Mouse (Mus musculus) ovary, postnatal 10 days (tissue): Measurements from ENCODE around the gene Sirt4.
"Not testable (repeated sequence)": the region's sequence is repeated elsewhere in the genome, so short reads cannot be mapped to it uniquely, and the experiment has no call there.

ENCODE experiments used
- DNase-seq: peaks from one replicate; pipeline ENCODE4 v3.0.0; 2022; ENCODE audit warnings: low spot score

The Sirt4 gene

DNA sequence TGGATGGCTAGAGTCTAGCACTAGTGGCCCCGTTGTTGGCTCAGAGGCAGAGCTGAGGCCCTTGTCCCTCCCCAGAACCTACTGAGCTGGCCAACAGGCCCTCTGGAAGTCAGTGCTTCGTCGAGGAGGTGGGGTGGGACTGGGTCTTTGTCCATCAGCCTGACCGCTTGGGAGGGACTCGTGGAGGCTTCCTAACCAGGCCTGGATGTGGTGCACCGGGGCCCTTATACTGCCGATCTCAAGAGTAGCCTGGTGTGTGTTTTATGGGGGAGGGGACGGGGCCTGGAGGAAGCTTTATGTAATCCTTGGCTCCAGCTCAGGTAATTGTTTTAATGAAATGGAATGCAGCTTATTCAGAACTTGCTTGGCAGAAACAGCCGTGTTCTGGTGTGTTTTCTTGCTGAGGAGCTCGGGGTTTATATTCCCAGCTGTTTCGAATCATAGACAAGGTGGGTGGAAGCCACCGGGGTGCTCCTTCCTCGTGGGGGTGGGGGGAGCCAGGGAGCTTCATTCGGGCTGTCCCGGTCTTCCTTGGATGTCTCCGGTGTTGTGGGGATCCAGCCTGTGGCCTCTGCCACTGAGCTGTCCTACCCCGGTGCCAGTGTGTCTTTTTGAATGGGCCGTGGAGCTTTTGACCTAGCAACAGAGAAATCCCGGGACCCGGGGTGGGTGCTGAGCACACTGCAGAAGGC lies 30.5 kb upstream of the Sirt4 start:
- no peak for DNase-seq

DNA sequence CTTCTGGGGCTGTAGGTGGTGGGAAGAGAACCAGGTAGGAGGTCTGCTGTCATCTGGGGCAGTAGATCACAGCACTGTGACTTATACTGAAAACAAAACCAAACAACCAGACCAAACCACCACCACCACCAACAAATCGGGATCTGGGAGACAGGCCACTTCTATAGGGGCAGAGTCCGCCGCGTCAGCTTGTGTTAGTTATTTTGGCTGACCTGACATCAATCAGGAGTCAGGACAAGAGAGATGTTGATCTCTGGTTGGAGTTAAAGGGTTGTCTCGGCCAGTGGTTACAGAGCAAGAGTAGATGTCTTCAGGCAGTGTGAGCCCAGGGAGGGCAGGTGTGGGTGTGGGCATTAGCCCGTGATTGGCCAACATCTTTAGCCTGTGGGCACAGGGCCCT lies 29.8 kb upstream of the Sirt4 start:
- no peak for DNase-seq

DNA sequence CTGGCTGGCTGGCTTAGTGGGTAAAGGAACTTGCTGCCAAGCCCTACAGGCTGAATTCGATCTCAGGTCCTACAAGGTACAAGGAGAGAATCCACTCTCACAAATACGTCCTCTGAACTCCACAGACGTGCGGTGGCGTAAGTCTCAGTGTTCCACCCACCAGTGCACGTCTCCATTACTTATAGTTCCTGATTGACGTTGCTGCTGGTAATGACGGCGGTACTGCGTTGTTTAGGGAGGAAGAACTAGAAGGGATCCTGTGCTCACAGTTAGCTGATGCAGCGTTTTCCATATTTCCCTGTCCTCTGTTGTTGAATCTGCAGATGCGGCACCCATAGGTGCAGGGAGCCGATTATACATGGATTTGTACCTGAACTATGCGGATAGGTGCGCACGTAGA lies 29.2 kb upstream of the Sirt4 start:
- no peak for DNase-seq

DNA sequence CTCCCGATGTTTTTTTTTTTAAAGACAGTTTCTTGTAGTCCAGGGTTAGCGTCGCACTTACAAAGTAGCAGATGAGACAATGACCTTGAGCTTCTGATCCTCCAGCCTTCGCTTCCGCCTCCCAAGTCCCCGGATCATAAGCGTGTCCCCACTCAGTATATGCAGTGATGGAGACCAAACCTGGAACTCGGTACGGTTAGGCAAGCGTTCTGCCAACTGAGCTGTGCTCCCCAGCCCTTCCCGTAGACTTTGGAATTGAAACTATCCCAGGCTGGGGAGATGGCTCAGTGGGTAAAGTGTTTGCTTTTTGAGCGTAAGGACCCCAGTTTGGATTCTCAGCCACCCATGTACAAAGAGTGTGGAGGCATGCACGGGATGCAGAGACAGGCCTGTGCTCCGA lies 28.7 kb upstream of the Sirt4 start:
- no peak for DNase-seq

- DNase-seq = no peak
Observed at GRCm38 (mm10) chr5:115512375-115512774, 27.9 kb upstream of the Sirt4 start.

DNA sequence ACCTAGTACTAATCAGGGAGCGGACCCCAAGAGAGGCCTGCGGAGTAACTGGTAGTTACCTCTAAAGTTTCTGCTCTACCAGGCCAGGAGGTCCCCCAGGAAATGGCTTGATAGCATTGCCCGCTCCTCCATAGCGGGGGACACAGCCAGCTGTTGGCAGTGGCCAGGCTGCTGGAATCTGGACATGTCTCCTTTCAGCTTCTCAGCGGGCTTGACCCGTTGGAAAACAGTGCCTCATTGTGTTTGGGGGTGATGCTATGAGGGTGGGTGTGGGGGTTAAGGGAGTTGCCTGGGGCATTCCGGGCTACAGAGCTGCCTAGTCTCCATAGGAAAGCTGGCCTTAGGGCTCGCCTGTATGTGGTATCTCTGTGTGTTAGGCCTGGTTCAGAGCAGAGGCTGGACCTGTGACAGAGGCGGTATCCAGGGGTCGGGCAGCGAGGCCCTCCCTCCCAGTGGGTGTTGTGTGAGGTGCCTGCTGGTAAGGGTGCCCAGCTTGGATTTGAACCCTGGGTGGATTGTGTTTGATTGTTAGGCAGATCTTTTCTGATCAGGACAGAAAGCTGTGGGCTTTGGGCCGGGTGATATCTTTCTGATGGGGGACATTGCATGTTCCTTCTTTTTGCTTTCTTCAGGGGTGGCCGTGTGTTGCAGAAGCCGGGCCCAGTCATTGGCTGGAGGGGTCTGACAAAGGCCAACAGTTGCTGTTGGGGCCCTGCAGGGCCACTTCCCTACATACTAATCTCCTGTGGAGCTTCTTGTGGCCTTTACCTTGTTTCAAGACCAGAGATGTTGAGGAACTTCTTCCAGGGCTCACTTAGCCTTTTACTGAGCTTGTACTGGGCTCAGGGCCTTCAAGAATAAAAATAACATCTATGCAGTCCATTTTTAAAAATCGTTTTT lies 25.5 kb upstream of the Sirt4 start:
- DNase-seq = no peak

DNA sequence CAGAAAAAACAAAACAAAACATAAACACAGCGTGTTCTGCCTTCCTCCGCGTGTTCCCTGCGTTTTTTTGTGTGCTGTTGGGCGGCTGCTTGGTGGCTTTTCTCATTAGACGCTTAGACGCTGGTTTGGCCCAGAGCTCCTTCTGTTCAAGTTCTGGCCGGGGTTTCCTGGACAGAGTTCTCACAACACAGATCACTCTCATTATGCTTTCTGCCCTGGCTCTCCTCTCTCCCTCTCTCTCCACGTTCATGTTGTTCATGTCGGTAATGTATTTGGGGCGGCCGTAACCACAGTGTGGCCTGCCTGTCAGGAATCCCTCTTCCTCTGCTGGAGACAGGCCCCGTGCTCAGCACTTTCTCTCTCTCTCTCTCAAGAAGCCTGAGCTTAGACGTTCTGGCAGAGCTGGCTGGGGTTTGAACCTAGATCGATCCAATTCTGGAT lies 24.8 kb upstream of the Sirt4 start:
- no peak for DNase-seq

- DNase-seq = no peak
Observed at GRCm38 (mm10) chr5:115508859-115509147, 24.3 kb upstream of the Sirt4 start.

DNA sequence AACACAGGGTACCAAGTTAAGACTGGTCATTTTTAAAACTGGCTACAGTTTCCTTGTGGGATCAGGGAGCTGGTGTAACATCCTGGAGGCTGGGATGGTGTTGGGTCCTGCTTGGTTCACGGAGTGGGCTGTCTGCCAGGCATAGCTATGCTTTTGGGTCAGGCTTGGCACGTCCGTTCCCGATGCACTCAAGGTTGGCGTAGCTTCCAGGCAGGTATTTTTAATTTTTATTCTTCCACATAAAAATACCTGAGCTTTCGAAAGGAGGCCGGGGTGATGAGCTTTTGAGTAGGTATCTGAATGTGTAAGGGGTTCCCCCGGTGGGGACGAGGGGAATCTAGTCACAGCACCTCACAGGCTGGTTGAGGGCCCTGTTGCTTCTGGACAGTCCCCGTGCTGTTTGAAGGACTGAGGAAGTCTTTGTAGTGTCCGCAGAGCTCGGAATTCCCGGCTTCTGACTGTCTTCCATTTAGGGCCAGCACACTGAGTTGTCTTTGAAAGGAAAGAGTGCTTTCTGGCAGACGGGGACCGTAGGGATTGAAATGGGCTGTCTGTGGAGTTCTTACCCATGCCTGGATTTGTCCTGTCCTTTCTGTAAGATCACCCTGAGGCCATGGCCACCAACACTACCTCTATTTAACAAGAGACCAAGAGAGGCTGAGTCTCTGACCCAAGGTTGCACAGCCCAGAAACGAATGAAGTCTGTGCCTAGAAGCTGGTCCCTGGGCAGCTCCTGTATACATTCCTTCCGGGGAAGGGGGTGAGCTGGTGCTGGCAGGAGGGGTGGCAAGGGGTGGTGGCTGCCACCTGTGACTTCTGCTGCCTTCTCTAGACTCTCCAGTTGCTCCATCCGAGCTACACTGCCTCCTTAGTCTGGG lies 23.7 kb upstream of the Sirt4 start:
- DNase-seq = no peak

GRCm38 (mm10) chr5:115507267-115507980 lies 22.9 kb upstream of the Sirt4 start:
- no peak for DNase-seq

GRCm38 (mm10) chr5:115506454-115507201 lies 22.1 kb upstream of the Sirt4 start, which contains the start of gene Pxn:
Gene Pxn, plus strand, starts transcription at chr5:115506676.
- peak; percentile 94 for DNase-seq

GRCm38 (mm10) chr5:115505617-115506016 lies 21.1 kb upstream of the Sirt4 start:
- not testable (repeated sequence) for DNase-seq

DNA sequence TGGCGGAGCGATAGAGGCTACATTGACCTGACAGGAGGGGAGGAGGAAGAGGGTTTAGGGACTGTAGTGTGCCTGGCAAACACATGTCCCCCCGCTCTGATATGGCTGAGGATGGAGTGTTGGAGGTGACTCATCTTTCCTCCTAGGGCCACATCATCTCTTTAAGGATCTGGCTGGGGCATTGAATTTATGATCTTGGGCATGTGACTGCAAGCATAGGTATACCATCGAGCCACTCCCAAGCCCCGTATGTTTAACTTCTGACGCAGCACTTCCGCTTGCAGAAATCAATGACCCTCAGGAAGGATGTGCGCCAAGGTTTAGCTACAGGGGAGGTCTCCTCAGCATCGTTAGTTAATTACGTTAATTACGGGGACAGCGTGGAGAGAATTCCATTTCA lies 18.5 kb upstream of the Sirt4 start:
- DNase-seq = no peak

- no peak for DNase-seq
Observed at GRCm38 (mm10) chr5:115500383-115500935, 15.9 kb upstream of the Sirt4 start.

DNA sequence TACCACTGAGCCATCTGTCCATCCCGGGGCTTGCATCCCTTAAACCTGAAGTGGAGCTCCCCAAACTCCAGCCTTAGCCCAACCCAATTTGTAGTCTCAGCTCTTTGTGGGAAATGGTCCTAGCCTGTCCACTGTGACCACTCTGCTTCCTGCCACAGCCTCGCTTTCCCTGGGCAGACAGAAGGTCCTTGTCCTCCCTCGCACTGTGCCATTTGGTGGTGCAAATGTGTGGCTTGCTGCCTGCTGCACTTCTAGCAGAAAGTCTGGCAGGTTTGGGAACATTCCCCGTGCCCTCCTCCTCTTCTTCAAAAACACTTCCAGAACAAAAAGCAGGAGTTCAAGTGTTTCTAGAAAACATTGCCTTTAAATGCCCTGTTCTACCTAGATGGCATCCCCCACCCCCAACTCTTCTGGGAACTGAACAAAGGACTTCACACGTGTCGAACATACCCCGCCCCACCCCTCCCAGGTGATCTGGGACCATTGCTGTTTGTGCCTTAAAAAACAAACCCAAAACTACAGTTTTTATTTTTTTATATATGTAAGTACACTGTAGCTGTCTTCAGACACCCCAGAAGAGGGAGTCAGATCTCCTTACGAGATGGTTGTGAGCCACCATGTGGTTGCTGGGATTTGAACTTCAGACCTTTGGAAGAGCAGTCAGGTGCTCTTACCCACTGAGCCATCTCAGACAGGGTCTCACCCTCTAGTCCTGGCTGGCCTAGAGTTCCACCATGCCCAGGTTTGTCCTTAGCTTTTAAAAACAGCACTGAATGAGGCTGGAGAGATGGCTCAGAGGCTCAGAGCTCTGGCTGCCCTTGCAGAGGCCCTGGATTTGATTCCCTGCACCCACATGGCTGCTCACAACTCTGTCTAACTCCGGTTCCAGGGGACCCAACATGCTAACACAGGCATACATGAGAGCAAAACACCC lies 14.0 kb upstream of the Sirt4 start:
- DNase-seq = no peak

DNA sequence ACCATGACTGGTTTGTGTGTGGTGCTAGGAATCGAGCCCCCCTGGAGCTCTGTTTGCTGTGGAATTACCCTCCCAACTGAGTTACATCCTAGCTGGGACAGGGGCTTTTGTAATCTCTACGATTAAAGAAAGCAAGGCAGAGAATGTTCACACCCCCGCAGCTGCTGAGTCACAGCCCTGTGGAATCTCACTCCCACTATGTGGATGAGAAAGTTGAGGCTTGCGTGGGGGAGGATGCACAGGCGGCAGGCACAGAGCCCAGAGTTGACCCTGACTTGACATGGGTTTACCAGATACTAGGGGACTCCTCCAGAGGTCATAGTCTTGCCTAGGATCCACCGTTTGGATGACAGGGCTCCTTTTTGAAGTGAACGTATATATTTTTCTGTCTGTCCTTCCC lies 12.5 kb upstream of the Sirt4 start:
- DNase-seq = no peak

GRCm38 (mm10) chr5:115495618-115496017 lies 11.1 kb upstream of the Sirt4 start:
- DNase-seq = not testable (repeated sequence)

DNA sequence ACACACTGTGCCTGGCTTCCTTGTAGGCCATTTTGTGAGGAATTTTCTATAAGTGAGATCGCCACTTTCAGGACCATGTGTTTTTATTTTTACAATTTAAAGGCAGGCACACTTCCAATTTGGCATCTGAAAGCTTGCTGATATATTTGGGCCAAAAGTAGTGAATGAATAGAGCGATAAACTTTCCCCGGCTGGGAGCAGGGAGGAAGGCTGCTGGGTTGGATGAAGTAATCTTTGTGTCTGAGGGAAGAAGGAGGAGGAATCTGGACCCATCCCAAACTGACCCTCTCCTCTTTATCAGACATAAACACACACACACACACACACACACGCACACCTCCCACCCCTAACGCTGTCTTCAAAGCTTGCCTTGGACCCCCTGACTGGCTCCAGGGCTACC lies 8.9 kb upstream of the Sirt4 start:
- no peak for DNase-seq

DNA sequence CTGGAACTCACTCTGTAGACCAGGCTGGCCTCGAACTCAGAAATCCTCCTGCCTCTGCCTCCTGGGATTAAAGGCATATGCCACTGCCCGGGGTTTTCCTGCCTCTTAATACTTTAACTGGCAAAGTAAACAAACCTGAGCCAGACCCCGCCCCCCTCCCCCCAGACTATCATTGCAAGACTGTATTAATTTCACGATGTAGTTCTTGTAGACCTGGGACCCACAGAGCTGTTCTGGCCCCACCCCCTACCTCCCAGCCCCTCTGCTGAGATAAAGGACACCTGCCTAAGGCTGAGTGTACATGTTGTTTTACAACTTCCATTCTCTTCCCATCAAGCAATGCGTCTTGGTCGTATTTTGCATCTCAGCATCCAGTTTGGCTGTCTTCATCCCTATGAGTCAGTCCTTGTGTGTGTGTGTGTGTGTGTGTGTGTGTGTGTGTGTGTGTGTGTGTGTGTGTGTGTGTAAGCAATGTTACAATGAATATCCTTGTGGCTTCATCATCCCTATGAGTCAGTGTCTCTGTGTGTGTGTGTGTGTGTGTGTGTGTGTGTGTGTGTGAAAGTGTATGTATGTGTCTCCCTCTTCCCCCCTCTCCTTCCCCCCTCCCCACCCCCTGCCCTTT lies 8.3 kb upstream of the Sirt4 start:
- DNase-seq = no peak
